ENCODE assay signal across 1 mouse cellular context in genomic region chr6:83879815-83880214, GRCm38 (mm10).
TF ChIP-seq lines count a peak whose summit lies in the region.

No protein-coding gene starts in this region.

TF ChIP-seq in CH12.LX, 34 proteins besides CTCF, POLR2A, EP300 and RAD21 (continued from another document):
- no peak for TF ChIP-seq NELFE (IDR thresholded peaks at IDR 0.05; ENCODE audit: low read depth, low read length)
